Mouse (Mus musculus) frontal cortex, postnatal 10 days (tissue): ENCODE measurements around the gene Epn3.

Source experiments
- DNase-seq, 2 experiments: peaks; one replicate each; pipeline ENCODE4 v3.0.0; 2022; ENCODE audit warnings: low spot score in 2 of 2, mixed read lengths in 1 of 2

Gene Epn3

DNA sequence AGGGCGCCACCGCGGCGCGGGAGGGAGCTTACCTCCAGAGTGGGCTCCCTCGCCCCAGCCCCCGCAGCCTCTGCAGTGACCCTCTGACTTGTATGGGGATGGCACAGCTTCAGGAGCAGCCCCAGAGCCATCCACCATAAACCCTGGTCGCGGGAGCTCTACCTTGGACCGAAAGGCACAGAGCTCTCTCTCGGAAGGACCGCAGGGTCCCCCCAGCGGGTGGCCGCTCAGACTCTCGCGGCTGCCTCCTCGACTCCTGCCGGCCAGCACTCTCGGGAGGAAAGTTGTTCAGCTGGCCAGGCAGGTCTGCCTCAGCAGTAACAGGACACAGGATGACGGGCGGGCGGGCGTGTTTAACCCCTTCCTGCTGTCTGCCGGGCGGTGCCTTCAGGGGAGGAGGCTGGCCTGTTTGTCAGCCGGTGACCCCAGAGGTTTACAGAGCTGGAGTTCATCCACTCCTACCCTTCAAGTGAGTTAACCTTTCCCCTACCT is at the start of gene Epn3:
Gene Epn3, minus strand, starts transcription at position 314 of the 492 bp plus-strand sequence.
- DNase-seq: no peak

DNA sequence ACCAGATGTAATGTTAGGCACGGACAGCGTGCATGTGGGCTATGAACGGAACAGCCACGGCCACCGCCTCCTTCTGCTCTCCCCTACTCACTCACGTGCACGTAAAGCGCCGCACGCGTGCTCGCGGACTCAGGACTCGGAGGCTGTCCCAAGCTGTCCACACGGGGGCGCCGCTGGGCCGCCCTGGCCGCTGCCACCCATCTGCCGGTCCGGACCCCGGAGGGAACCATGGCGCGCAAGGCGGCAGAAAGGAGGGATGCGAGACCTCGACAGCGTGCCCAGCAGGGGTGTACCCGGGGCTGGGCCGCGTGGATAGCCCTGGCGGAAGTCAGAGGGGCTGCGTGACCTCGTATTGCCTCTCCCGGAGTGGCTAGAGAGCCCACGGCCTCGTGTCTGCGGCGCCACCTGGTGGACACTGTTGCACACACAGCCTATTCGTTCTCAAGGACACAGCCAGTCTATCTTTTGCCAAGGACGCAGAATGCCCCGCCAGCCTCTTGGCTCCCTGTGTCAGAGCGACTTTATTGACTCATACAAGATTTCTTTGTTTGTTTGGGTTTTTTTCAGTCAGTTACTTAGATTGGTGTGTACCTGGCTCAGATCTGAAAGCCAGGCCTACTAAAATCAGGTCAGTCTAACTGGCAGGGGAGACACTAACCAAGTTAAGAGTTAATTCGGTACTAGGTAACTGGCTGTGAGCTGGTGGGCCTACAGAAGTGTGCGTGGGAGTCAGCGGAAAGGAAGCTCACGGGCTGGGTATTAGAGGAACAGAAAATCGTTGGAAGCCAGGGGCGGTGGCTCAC is 49.3 kb upstream of the Epn3 start, which contains the start of gene Rsad1:
Gene Rsad1, minus strand, starts transcription at position 368 of the 803 bp plus-strand sequence.
- DNase-seq: peak; percentile 93

DNA sequence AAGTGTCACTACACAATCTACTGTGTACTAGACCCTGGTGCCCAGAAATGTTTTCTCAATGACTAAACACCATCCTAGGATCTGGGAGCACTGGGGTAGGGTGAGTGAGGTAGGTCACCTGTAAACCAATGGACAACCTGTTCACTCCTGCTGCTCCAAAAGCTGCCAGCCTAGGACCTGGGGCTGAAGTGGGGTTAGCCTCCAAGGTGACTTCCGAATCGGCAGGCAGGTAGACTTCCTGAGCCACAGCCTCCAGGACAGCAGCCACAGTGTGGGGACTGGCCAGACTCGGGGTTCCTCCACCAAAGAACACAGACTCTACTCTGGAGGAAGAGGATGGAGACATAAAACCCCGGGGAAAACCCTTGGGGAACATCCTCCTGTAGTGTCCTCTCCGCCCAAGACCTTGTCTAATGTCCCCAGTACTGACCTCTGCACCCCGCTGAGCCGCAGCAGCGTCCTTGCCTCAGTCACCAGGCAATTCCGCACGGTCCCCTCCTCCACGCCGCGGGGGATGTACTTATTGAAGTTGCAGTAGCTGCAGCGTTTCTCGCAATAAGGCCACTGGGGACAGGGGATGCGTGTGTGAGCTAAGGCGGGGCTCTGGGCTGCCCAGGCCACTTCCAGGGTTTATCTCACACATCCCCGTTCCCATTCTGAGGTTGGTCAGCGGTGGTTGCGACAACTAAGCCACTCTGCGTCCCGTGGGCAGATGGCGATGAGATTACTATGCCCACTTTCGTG is 48.4 kb upstream of the Epn3 start:
- peak; percentile 56 to 64 for DNase-seq

DNA sequence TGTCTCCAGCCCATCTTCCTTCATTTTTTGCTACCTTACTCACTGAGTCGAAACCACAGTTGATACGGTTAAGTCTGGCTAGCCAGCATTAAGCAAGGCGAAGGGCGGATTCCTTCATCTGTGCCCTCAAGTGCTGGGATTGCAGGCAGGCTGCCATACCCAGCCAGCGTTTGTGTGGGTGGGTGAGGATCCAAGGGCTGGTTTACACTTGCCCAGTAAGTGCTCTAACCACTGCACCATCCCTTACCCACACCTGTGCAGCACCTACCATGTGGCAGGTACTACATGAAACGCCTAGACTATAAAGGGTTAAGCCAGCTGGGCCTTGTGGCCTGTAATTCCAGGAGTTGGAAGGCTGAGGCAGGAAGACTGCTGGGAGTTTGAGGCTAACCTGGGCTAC is 47.5 kb upstream of the Epn3 start:
- DNase-seq: no peak

DNA sequence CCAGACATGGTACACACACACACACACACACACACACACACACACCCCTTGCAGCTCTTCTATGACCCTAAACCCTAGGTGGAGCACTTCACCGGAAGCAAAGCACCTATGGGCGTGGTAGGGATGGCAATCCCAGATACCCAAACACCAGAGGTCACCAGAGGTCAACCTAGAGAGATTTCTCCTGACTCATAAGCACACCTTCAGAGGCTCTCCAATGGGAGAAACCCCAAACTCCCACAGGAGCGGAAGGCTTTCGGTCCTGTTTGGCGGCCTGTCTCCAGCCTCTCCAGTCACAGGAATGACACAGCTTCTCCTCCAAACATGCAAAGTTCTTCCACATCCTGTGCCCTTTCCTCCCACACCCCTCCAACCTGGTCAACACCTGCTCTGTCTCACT is 46.6 kb upstream of the Epn3 start:
- DNase-seq: no peak

DNA sequence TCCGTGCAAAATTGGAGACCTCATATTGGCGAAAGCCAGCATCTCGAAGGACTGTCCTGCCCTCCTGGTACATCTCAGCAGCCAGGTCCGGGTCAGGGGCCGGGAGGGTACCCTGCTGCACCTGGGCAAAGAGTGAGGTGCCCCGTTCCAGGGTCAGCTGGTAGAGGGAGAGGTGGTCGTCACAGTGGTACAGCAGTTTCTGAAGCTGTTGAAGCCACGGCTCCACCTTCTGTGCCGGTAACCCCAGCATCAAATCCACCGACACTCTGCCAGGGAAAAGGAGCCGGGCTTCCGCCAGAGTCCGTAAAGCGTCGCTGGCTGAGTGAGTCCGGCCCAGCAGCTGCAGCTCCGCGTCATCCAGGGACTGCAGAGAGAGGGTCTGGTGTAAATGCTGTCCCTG is 44.6 kb upstream of the Epn3 start:
- DNase-seq: no peak

DNA sequence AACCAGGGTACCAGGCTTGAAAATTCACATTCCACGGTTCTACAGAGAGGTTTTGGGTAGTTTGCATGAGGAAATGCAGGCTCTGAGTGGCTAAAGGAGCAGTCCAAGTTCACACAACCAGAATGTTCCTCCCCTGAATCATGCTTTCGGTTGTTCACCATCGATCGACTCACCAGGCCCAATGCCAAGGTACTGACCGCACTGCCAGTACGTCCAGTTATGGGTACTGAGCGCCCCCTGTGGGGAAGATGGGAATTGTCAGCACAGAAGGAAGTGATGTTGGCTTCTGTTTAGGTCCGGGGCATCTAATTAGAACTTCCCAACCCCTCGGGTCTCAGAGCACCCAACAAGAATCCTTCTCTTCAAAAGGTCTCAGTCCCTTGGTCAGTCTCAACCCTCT is 44.2 kb upstream of the Epn3 start:
- DNase-seq: peak; percentile 87 to 89

DNA sequence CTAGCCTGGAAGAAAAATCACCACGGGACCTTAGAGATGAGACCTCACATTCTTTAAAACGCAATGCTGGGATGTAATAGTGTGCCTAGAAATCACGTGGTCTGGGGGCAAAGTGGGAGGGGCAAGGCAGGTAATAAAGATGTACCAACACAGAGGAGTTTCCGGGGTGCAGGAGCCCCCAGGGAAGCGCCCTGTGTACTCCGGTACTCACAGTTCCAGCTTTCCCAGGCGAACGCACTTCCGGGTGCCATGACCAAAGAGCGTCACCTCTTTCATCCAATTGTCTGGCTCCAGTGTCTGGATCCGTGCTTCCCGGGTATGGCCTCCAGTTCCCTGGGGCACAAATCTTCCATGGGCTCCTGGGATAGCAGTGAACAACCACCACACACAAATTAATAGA is 43.6 kb upstream of the Epn3 start:
- DNase-seq: no peak

DNA sequence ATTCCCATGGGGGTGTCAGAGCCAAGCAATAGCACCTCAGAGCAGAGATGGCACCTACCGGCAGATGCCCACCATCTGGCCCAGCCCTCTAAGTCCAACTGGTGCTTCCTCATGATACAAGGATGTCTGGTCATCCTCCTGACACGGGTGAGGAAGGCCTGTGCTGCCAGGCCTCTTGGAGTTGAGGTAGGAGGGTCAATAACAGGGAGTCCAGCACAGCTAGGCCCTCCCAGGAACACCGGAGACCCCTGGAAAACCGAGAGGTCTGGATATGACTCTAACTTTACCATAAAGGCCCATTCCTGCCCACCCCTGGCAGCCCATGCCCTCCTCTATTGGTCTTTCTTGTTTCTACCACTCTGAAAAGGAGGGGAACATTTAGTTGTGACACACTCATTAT is 42.6 kb upstream of the Epn3 start:
- DNase-seq: no peak

DNA sequence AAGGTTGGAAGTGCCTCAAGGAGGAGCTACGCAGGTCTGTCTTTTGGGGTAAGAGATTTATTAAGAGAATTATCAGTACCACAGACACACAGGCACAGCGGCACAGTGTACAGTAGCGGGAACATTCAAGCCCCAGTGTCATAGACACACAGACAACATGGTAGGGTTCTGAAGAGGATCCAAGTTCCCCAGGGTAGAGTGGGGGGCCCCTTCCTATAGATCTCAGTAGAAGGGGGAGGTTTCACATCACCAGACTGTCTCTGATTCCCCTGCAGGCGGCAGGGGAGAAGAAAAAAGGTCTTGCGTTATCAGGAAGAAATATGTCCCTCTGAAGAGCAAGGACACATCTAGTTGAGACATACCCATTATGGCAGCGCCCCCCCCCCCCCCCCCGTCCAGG is 40.0 kb upstream of the Epn3 start:
- DNase-seq: no peak

DNA sequence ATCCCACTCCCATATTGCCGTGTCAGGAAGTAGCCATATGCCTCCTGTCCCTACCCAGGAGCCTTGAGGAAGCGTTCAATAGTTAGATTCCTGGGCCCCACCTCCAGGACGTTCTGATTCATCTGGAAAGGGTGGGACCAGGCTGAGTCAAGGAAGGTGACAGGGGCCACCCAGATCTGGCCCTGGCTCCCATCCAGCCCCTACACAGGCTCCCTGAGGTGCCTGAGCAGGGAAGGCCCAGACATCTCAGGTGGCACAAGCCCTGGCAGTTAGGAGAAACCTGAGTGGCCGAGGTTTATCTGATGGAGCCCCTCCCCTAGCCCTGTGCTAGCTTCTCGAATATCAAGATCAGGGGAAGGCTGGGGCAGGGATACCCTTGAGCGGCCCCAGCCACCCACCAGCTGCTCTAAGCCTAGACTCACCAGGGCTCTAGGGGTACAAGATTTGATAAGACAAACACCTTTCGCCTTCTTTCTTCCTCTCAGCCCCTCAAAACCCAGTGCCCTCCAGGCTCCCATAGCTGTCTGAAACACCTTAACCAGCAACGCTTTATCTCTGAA is 39.0 kb upstream of the Epn3 start:
- no peak for DNase-seq

DNA sequence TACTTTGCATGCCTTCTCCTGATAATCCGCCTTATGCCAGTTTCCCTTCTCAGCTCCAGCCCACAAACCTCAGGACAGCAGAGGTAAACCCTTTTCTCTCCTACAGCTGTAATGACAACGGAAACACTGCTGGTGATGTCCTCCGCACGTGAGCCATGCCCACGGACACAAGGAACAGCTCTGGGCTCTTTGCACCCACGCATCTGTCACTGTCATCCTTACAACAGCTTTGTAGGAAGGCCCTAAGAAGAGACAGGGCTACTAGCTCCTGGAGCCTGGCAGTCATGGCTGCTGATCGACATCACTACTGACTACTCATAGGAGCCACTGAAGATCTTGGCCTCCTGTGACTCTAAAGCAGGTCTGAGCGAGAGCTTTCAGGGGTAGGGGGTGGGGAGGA is 33.4 kb upstream of the Epn3 start:
- DNase-seq: no peak

DNA sequence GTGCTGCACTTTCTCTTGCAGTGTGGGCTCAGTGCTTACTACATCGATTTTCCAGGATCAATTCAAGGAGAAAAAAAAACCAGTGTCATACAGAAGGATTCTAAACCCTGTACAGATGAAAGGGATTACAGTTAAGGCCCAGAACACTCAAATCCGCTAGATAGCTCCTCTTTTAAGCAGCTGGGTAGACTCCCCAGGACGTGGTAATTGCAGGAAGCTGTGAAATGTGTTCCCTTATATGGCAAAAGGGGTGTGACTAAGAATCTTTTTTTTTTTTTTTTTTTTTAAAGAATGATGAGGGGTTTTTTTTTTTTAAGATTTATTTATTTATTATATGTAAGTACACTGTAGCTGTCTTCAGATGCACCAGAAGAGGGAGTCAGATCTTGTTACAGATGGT is 29.1 kb upstream of the Epn3 start:
- no peak for DNase-seq

DNA sequence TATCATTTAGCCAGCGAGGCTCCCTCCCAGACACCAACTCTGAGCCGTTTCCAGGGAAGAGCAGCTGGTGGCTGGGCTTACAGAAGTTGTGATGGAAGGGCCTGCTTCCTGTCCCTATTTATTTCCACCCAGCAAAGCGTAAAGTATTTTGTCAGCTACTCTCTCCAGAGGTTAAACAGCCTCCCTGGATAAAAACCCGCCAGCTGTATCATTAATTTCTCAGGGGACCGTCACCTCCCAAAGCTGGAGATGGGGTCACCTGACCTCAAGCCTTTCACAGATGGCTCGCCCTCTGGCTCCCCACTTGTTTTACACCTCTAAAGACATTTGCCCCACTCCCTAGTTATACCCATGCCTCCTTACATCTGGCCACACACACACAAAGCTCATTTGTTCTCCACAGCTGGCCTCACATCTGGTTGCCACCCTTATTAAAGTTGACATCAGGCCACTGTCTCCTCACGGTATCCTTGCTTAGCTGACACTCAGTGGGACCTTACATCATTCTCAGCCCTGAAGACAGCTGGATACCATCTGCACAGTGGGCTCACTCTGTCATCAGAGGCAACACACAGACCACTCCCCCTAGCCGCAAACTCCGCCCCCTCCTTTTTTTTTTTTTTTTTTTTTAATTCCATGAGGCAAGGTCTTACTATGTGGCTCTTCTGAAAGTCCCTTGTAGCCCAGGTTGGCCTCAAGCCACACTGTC is 26.6 kb upstream of the Epn3 start:
- no peak for DNase-seq

DNA sequence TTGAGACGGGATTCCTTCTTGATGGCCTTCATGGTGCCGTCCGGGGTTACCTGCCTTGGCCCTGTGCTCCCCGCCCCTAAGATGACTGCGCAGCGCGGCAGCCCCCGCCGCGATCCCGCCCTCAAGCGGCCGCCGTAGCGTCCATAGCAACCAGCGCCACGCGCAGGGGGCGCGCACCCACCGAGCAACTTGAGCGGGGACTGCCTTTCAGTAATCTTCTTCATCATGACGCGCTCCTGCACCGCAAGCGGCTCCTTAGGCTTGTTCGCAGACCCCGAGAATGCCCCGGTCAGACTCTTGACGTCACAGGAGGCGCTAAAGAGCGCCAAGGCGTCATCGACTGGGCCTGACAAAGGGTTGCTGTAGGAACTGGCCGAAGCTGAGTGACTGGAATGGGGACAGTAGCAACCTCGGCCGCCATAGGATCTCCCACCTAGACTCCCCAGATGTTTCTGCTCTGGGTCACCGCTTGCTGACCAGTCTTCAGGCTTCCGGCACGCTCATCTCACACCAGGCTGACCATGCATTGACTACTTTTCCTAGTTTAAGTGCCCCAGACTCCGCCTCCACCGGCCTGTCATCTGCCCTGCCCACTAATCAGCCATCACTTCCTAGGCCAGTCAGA is 21.6 kb upstream of the Epn3 start, which contains the start of gene Mycbpap:
Gene Mycbpap, minus strand, starts transcription at position 524 of the 625 bp plus-strand sequence.
- peak in 1 of 2 experiments; percentile 50 for DNase-seq

DNA sequence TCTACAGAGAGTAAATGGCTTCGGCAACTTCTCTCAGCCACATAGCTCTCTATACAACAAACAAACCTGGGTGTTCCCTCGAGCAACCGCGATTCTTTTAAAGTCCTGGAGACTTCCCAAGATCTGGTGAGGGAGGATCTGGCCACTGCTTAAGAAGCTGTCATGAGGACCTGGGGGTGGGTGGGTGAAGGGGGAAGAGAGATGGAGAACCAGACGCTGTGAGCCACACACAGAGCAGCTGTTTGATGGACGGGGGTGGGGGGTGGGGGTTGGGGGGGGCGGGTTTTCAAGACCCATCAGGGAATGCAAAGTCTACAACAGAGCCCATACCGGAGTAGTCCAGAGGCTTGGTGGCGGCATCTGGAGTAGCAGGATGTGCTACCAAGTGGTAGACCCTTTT is 13.7 kb upstream of the Epn3 start:
- no peak for DNase-seq

DNA sequence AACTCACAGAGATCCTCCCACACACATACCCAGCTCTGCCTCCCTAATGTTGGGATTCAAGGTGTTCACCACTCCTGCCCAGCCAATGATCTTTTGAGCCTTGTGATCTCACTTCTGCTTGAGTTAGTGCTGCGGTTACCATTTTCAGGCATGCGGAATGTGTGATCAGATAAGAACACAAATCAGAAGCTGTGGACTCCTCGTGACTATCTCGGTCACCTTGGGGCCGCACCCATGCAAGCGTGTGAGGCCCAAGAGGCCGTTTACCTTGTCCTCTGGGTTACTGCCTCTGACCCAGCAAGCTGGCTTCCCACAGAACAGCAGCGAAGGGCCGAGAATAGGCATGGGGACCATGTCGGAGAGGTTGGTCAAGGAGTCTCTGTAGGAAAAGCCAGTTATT is 9.2 kb upstream of the Epn3 start:
- DNase-seq: no peak

DNA sequence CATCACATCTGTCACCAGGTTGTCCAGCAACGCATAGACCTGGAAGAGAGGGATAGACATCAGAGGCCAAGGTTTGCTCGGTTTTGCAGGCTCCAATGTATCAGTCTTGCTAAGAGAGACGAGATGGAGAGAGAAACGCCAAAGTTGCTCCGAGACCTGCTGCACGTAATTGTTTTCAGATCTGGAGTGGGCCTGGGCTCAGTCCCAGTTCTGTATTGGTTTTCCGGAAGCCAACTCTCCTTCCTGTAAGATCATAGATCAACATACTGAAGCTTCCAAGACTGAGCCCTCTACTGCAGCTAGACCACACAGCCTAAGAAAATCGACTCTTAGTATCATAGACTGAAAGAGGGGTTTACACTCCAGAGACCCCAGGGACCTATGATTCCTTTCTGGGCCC is 1.7 kb upstream of the Epn3 start:
- DNase-seq: no peak

DNA sequence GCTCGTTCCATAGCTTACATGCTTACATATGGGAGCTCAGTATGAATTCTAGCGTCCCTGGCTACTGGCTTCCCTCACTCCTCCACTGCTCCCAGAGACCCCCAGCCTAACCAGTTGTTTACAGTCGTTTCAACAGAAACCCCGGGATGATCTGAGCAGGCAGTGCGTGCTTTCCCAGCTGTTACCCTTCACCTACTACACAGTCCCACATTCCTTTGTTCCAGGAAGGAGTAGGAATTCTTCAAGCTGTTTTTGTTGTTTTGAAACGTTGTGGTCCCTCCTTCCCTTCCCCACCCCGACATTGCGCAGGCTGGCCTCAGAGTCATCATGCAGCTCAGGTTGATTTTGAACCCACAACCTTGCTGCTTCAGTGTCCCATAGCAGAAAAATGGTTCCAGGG is 588 bp upstream of the Epn3 start:
- no peak for DNase-seq

DNA sequence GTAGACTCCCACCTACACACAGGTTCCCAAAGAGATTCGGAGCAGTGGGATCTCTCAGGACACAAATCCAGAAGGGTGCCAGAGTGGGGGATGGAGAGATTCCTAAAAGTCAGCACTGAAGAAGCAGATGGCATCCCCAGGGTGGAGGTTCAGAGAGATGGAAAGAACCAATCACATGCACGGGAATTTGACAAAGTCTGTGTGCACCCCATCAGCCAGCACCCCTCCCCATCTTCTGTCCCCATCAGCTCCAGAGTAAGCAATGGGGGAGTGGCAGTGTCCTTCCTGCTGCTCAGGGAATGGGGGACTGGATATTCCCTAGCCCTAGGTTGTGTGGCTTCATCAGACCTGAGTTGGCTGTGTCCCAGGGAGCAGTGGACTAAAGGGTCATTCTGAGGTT is 739 bp downstream of the Epn3 start:
- no peak for DNase-seq
